Mouse (Mus musculus) G1E (cell line): ENCODE measurements around the gene Tssk6.

Source experiments
- CTCF ChIP-seq: IDR thresholded peaks from 2 replicates; pipeline ENCODE4 v1.5.1; 2012; ENCODE audit warnings: low read depth, low read length, inconsistent platforms, mixed read lengths
- GATA2 ChIP-seq: IDR thresholded peaks from 2 replicates; pipeline ENCODE4 v1.6.1; 2012; ENCODE audit warnings: low read depth, low read length, inconsistent platforms, borderline replicate concordance
- TAL1 ChIP-seq: conservative IDR thresholded peaks from 2 replicates; pipeline ENCODE4 v1.6.1; 2012; ENCODE audit warnings: low read depth, low read length, inconsistent platforms, mixed read lengths

- TF ChIP-seq CTCF (no peak), GATA2 (no peak), TAL1 (no peak)
Measured at GRCm38 (mm10) chr8:69915748-69916147, 13.8 kb downstream of the Tssk6 start.
